Mouse (Mus musculus) G1E-ER4 (cell line): ENCODE measurements around the gene Ctse. TPM values are rescaled to one million over a fixed set of nuclear protein-coding genes. Genes with fewer than 3 reads are reported as not detected.

Source experiments
- GATA1 ChIP-seq: IDR thresholded peaks from one replicate; pipeline ENCODE4 v1.8.0; 2012; ENCODE audit warnings: low read length, inconsistent platforms
- polyA plus RNA-seq: library from polyadenylated mRNA; stranded (reverse); fragments of >175 nt; gene quantifications from 2 replicates; pipeline ENCODE4 v1.2.3, GENCODE M21; 2012

The Ctse gene
- polyA plus RNA-seq, 1 experiment, result 188 TPM

DNA sequence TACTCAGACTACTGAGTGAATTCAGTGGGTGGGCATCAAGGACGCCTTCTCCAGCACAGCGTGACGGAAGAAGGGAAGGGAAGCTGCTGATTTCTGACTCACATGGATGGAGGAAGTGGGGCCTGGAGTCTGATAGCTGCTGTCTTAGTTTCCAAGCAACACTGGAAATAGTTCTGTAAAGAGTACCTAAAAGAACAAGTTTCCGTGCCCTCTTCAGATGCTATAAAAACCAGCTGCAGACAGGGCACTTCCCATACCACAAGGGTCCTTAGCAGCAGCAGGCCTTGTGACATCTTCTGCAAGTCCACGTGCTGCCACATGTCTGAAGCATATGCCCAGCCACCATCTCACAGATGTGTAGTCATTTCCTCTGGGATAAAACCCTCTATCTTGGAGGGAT lies 41.5 kb downstream of the Ctse start:
- no peak for TF ChIP-seq GATA1

- TF ChIP-seq GATA1, result no peak
Observed at GRCm38 (mm10) chr1:131687739-131688138, 49.6 kb downstream of the Ctse start.

DNA sequence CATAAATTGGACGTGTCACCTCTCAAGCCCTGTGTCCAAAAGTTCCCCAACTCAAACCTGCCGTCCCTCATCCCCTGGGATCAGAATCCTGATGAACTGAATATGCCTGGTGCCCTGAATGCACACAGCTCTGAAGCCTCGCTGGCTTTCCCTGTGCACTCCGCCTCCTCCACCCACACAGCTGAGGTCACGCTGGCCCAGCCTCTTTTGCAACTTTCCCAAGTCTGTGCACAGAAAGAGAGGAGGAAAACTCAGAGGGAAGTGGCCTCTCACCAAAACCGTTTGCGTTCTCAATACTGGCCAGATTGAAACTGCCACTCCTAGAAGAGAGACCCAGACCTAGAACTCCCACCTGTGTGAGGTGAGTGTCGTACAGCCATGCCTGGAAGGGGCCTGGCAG lies 50.4 kb downstream of the Ctse start, which contains the start of gene Rab7b:
TSS of gene Rab7b (plus strand) at position 221 of the 400 bp plus-strand sequence.
- no peak for TF ChIP-seq GATA1

- TF ChIP-seq GATA1, result no peak
Observed at GRCm38 (mm10) chr1:131689016-131689415, 50.9 kb downstream of the Ctse start.

- TF ChIP-seq GATA1, result no peak
Observed at GRCm38 (mm10) chr1:131689899-131690298, 51.8 kb downstream of the Ctse start.

DNA sequence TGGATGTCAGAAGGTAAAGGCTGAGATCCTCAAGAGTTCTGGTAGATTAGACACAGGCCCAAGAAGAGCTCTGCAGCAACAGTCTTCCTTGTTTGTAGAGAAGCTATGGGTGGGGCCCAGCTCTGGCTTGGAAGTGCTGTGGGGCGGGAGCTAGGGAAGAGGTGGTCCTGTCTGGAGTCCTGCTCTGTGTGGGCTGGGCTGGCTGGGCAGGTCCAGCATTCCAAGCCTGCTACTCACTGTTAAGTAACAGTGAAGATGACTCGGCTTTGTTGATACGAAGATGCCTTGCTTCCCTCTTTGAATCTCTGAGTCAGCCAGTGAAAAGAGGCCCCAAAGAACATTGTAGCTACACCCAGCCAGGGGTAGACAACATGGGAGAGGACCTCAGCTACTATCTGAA lies 52.3 kb downstream of the Ctse start:
- no peak for TF ChIP-seq GATA1

GRCm38 (mm10) chr1:131691356-131691755 lies 53.2 kb downstream of the Ctse start:
- no peak for TF ChIP-seq GATA1

DNA sequence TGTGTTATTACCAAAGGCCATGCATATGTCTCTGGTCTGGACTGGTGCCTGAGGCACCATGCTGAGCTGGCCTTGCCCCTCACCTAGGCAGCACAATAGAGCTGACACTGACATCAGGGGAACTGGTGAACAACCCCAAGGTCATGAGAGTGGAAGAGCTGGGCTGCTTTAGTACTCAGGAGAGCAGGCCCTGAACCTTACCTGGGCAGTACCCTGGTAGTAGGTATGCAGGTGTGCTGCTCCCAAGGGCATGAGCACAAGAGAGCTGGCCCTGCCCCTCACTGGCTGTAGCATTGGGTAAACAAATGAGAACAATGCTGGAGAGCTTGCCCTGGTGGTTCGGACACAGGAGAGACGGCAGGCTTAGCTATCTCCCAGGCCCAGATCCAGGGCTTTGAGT lies 57.2 kb downstream of the Ctse start:
- no peak for TF ChIP-seq GATA1

DNA sequence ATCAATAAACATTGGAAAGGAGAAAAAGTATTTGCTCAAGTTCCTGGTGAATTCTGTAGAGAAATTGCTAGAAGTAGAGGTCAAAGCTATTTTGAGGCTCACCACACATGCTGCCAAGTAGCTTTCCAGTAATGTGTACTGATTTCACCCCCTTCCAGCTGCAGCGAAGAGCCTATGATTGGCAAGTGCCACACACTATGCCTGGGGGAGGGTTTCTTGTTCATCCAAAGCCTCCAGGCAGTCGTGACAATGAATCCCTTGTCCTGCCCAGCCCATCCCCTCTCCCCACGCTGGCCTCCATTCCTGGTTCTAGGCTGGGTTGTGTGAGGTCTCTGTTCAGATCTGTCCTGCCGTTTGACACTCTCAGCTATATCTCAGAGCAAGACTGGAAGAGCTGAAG lies 58.2 kb downstream of the Ctse start:
- no peak for TF ChIP-seq GATA1

DNA sequence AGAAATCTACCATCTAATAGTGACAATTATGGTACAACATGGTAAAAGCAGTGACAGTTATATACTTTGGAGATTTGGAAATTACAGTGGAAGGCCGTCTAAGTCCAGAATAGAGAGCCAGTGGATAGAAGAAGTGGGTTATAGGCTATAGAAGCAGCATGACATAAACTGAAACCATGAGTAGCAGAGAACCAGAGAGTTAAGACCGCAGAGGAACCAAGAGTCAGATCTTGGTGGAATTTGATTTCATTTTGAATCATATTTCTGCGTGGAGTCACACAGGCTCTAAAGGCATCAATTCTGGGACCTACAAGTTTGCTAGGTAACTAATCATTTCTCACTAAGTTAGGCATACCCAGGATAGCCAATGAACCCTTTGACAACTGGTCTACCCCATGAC lies 60.7 kb downstream of the Ctse start:
- TF ChIP-seq GATA1, result no peak

DNA sequence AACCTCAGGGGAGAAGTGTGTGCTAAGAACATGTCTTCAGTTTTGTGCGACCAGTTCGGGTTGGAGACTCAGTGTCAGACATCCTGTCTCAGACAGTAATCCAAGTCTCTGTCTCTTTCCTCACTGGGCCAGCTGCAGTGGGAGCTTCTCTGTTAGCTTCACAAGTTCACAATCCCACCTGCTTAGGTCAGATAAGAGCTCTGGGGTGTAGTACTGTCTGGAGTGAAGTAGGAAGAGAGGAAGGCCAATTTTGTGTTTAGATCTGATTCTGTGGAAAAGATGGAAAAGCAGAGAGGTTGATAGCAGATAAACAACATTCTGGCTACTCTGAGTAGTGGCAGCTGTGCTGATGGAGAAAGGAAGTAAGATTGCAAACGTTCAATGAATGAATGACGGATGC lies 61.5 kb downstream of the Ctse start:
- TF ChIP-seq GATA1, result no peak

- TF ChIP-seq GATA1, result no peak
Observed at GRCm38 (mm10) chr1:131700447-131700846, 62.3 kb downstream of the Ctse start.

DNA sequence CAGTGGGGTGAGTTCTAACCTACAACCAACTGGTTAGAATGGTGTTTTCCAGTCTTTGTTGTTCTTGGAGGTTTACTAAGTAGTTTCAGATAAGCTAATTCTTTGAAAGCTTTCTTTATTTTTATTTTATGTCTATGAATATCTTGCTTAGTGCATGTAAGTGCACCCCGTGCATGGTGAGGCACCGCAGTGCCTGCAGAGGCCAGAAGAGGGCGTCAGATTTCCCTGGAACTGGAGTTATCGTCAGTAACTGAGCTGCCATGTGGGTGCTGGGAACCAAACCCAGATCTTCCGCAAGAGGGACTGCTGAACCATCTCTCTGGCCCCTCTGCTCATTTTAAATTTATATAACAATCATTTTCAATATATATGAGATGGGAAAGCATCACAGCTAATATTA lies 63.3 kb downstream of the Ctse start:
- no peak for TF ChIP-seq GATA1

DNA sequence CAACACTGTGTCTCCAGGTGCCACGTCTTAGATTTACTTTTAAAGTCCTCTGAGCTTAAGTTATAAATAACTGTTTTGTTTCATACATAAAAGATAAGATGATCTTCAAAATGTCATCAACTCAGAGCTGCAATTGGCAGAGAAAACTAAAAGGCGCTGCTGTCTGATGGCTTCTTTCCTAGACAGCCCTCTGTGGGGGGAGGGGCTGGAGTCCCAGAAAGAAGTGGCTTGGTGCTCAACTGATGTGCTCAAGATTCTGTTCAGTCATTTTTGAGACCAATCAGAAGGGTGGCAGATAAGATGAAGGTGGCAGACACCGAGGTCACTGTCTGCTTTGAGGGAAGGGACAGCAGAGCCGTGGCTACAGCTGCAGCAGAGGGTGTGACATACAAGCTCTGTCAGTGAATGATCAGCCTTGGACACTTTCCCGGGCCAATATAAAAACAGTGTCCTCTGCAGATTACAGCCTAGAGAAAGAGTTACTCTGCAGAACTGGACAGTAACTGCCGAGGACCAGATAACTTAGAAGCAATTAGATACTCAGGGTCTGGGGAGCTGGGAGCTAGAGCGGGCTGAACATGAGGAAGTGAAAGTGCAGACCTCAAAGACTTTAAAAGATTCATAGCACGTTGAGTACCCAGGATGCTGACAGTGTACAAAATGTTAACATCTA lies 64.1 kb downstream of the Ctse start:
- TF ChIP-seq GATA1, result no peak

DNA sequence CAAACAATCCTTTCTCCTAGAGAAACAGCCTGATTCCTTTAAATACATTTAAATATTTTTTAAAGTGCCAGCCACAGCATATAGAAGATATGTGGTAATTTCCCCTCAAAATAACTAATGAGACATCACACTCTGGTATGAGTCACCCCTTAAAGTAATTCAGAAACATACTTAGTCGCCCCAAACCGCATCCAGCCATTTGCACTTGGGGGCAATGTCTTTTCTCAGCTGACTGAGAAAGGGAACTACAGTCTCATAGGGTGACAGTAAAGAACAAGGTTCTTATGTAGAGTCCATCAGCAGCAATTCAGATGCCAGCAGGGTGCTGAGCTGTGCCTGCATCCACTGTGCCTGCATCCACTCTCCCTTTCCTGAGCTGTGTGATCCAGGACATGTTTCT lies 65.4 kb downstream of the Ctse start:
- TF ChIP-seq GATA1, result no peak

DNA sequence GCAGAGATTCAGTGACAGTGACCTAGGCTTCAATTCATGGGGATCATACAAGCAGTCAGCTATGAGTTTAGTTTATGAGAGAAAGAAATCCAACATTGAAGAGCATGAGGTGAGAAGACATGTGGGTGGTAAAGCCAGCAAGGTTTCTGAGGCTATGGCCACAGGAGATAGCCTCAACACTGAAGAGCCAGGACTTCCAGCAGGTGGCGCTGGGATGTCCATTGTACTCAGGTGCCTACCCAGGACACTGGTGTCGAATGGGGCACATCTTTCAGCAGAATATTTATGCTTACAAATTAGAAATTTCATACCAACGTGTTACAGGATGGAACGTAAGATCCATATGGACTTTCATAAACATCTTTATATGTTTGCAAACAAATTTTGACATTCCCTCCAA lies 70.2 kb downstream of the Ctse start:
- TF ChIP-seq GATA1, result no peak

- no peak for TF ChIP-seq GATA1
Observed at GRCm38 (mm10) chr1:131711518-131711917, 73.4 kb downstream of the Ctse start.

DNA sequence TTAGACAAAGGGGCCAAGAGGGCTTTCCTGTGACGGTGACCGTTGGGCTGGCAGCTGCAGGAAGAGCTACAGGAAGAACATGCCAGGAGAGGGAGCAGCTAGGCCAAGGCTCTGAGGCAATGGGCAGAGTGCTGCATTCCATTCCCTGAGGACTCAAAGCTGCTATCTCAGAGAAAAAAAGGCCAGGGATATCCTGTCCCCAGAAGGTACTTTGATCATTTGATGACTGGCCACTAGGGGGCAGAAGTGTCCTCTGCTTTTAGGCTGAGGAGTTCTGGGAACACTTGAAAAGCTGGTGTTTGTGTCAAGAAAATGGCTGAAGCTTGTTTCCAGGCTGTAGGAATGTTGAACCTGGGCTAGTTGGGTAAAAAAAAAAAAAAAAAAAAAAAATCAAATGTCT lies 74.3 kb downstream of the Ctse start:
- TF ChIP-seq GATA1, result no peak
